Mouse (Mus musculus) bone marrow macrophage, adult 2 months (primary cell): ENCODE results near the gene Gm5148.

Experiments used
- CTCF ChIP-seq: IDR thresholded peaks from 2 replicates; pipeline ENCODE4 v1.5.1; 2012; ENCODE audit warnings: low read depth, mild to moderate bottlenecking, low read length, moderate library complexity
- POLR2A ChIP-seq: IDR thresholded peaks from 2 replicates; pipeline ENCODE4 v1.6.1; 2012; ENCODE audit warnings: mild to moderate bottlenecking, low read depth, low read length, borderline replicate concordance

GRCm38 (mm10) chr3:37727392-37727791 lies 3.1 kb upstream of the Gm5148 start:
- TF ChIP-seq CTCF: no peak
- no peak for TF ChIP-seq POLR2A
